Comparison of ENCODE assay signal across 7 mouse cellular contexts in the genomic region with DNA sequence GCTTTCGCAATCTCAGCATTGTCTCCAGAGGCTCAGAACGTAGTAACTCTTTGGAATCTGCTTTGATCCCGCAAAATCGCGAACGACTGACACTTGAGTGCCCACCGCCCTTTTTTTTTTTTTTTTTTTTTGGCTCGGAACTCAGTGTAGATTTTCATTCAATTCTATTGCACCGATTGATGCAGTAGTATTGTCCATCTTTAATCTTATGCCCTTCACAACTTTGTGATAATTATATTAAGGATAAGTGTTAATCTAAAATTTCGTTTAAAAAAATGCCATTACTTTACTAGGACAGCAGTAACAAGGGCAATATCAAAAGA. TPM values are rescaled to one million over a fixed set of nuclear protein-coding genes. Genes with fewer than 3 reads are reported as not detected.
DNase-seq lines count a peak whose midpoint lies in the region; ATAC-seq and TF ChIP-seq lines count a peak whose summit lies in the region.

No protein-coding gene starts in this region.

- peaks cover 6% of the 10 kb centered on the region; the same call in 1 of the 2 replicates for H3K4me1 ChIP-seq in lung, postnatal 0 days (ENCODE audit: insufficient read depth, low read depth, low read length)
- H3K4me1 ChIP-seq in forebrain, embryonic 12.5 days = peaks cover 13% of the 10 kb centered on the region
- peaks cover 13% of the 10 kb centered on the region for H3K4me1 ChIP-seq in limb, embryonic 15.5 days
- H3K4me1 ChIP-seq in stomach, embryonic 16.5 days (ENCODE audit: control insufficient read depth, insufficient read depth, low read length) = peaks cover 7% of the 10 kb centered on the region

- H3K27ac ChIP-seq in lung, postnatal 0 days (ENCODE audit: low read length) = no peak overlapping the region
- H3K27ac ChIP-seq in forebrain, embryonic 12.5 days = no peak overlapping the region
- no peak overlapping the region for H3K27ac ChIP-seq in limb, embryonic 15.5 days
- no peak overlapping the region for H3K27ac ChIP-seq in stomach, embryonic 16.5 days (ENCODE audit: low read length)

- H3K27me3 ChIP-seq in lung, postnatal 0 days (replicated peaks; ENCODE audit: insufficient read depth, low read length) = no peaks in the 10 kb centered on the region
- no peaks in the 10 kb centered on the region for H3K27me3 ChIP-seq in forebrain, embryonic 12.5 days
- no peaks in the 10 kb centered on the region for H3K27me3 ChIP-seq in limb, embryonic 15.5 days
- H3K27me3 ChIP-seq in stomach, embryonic 16.5 days (ENCODE audit: control insufficient read depth, insufficient read depth, low read length) = no peaks in the 10 kb centered on the region

- no peak for DNase-seq in lung, postnatal 0 days (ENCODE audit: low spot score)
- no peak for DNase-seq in lung, postnatal 4 days
- no peak for DNase-seq in urinary bladder, postnatal 25 days (ENCODE audit: low spot score)
- no peak for DNase-seq in ovary, adult 18-20 months (ENCODE audit: low spot score)

- no peak for ATAC-seq in lung, postnatal 0 days
- ATAC-seq in forebrain, embryonic 12.5 days (ENCODE audit: low FRiP score) = no peak
- no peak for ATAC-seq in limb, embryonic 15.5 days (ENCODE audit: insufficient number of reproducible peaks, low FRiP score, low TSS enrichment, low read depth)
- no peak for ATAC-seq in stomach, embryonic 16.5 days (ENCODE audit: insufficient read depth, low FRiP score)

- no peaks in the 10 kb centered on the region for H3K36me3 ChIP-seq in lung, postnatal 0 days (ENCODE audit: insufficient read depth, low read length)
- peaks cover 14% of the 10 kb centered on the region for H3K36me3 ChIP-seq in forebrain, embryonic 12.5 days (replicated peaks)
- peaks cover 9% of the 10 kb centered on the region for H3K36me3 ChIP-seq in limb, embryonic 15.5 days
- no peaks in the 10 kb centered on the region for H3K36me3 ChIP-seq in stomach, embryonic 16.5 days (ENCODE audit: control insufficient read depth, insufficient read depth, low read length)

- H3K9me3 ChIP-seq in lung, postnatal 0 days (ENCODE audit: low read length) = no peaks in the 10 kb centered on the region
- no peaks in the 10 kb centered on the region for H3K9me3 ChIP-seq in forebrain, embryonic 12.5 days
- H3K9me3 ChIP-seq in limb, embryonic 15.5 days = no peaks in the 10 kb centered on the region
- no peaks in the 10 kb centered on the region for H3K9me3 ChIP-seq in stomach, embryonic 16.5 days (replicated peaks; ENCODE audit: control insufficient read depth, low read length)

- no peak for TF ChIP-seq EP300 in lung, postnatal 0 days (IDR thresholded peaks at IDR 0.05)

- H3K4me2 ChIP-seq in lung, postnatal 0 days (replicated peaks; ENCODE audit: low read depth, low read length) = peak overlapping the region; percentile 87; the same call in 1 of the 2 replicates
- H3K4me2 ChIP-seq in forebrain, embryonic 12.5 days = peak overlapping the region; percentile 88
- H3K4me2 ChIP-seq in limb, embryonic 15.5 days = peak overlapping the region; percentile 86
- peak overlapping the region; percentile 75 for H3K4me2 ChIP-seq in stomach, embryonic 16.5 days (ENCODE audit: low read depth, low read length)

- TF ChIP-seq CTCF in lung, postnatal 0 days (IDR thresholded peaks at IDR 0.05) = no peak

- peak overlapping the region; percentile 67 for H3K4me3 ChIP-seq in lung, postnatal 0 days (ENCODE audit: low read depth, low read length)
- peak overlapping the region; percentile 81 for H3K4me3 ChIP-seq in forebrain, embryonic 12.5 days (replicated peaks)
- H3K4me3 ChIP-seq in limb, embryonic 15.5 days = peak overlapping the region; percentile 87
- H3K4me3 ChIP-seq in stomach, embryonic 16.5 days (replicated peaks; ENCODE audit: low read length) = peak overlapping the region; percentile 92

- H3K9ac ChIP-seq in lung, postnatal 0 days (replicated peaks; ENCODE audit: low read depth) = no peak overlapping the region
- H3K9ac ChIP-seq in forebrain, embryonic 12.5 days = no peak overlapping the region
- H3K9ac ChIP-seq in limb, embryonic 15.5 days = no peak overlapping the region
- peak overlapping the region; percentile 55 for H3K9ac ChIP-seq in stomach, embryonic 16.5 days (ENCODE audit: low read length)

- WGBS in lung, postnatal 0 days = under 1% methylated on average over 10 of the region's 10 CpGs
- 2% methylated on average over 10 of the region's 10 CpGs for WGBS in forebrain, embryonic 12.5 days
- 1% methylated on average over 10 of the region's 10 CpGs for WGBS in limb, embryonic 15.5 days
- under 1% methylated on average over 10 of the region's 10 CpGs for WGBS in stomach, embryonic 16.5 days

RNA-seq across cellular contexts. Expression of a gene that starts 0.3 kb away (rescaled TPM):
- 0.12 and 0.21 TPM in 2 replicates for polyA plus RNA-seq in lung, postnatal 0 days (2015; fragmentation: Nextera tagmentation; extraction: Ambion mirVana)
- polyA plus RNA-seq in forebrain, embryonic 12.5 days (2016; fragmentation: Nextera tagmentation; extraction: Ambion mirVana) = 1.4 TPM in 2 replicates
- 0.35 and 0.37 TPM in 2 replicates for polyA plus RNA-seq in limb, embryonic 15.5 days (2015; fragmentation: Nextera tagmentation; extraction: Ambion mirVana)
- 0.31 TPM in 1 of 2 replicates, not detected in the other for polyA plus RNA-seq in stomach, embryonic 16.5 days (2015; fragmentation: Nextera tagmentation; extraction: Ambion mirVana)

RNA-seq across cellular contexts. Expression of a gene that starts 0.6 kb away (rescaled TPM):
- 32.8 and 35.6 TPM in 2 replicates for polyA plus RNA-seq in lung, postnatal 0 days (2015; fragmentation: Nextera tagmentation; extraction: Ambion mirVana)
- 113 and 115 TPM in 2 replicates for polyA plus RNA-seq in forebrain, embryonic 12.5 days (2016; fragmentation: Nextera tagmentation; extraction: Ambion mirVana)
- polyA plus RNA-seq in limb, embryonic 15.5 days (2015; fragmentation: Nextera tagmentation; extraction: Ambion mirVana) = 82.1 and 82.9 TPM in 2 replicates
- polyA plus RNA-seq in stomach, embryonic 16.5 days (2015; fragmentation: Nextera tagmentation; extraction: Ambion mirVana) = 76.0 and 77.8 TPM in 2 replicates

RNA-seq across cellular contexts. Expression of a gene that starts 5.7 kb away (rescaled TPM):
- 110 and 111 TPM in 2 replicates for polyA plus RNA-seq in lung, postnatal 0 days (2015; fragmentation: Nextera tagmentation; extraction: Ambion mirVana)
- polyA plus RNA-seq in forebrain, embryonic 12.5 days (2016; fragmentation: Nextera tagmentation; extraction: Ambion mirVana) = 67.5 and 74.1 TPM in 2 replicates
- 75.8 and 86.5 TPM in 2 replicates for polyA plus RNA-seq in limb, embryonic 15.5 days (2015; fragmentation: Nextera tagmentation; extraction: Ambion mirVana)
- polyA plus RNA-seq in stomach, embryonic 16.5 days (2015; fragmentation: Nextera tagmentation; extraction: Ambion mirVana) = 144 and 150 TPM in 2 replicates

RNA-seq across cellular contexts. Expression of a gene that starts 22.2 kb away (rescaled TPM):
- polyA plus RNA-seq in lung, postnatal 0 days (2015; fragmentation: Nextera tagmentation; extraction: Ambion mirVana) = 15.0 and 18.3 TPM in 2 replicates
- polyA plus RNA-seq in forebrain, embryonic 12.5 days (2016; fragmentation: Nextera tagmentation; extraction: Ambion mirVana) = 7.7 and 9.5 TPM in 2 replicates
- 13.9 and 14.7 TPM in 2 replicates for polyA plus RNA-seq in limb, embryonic 15.5 days (2015; fragmentation: Nextera tagmentation; extraction: Ambion mirVana)
- polyA plus RNA-seq in stomach, embryonic 16.5 days (2015; fragmentation: Nextera tagmentation; extraction: Ambion mirVana) = 30.0 and 32.1 TPM in 2 replicates

RNA-seq across cellular contexts. Expression of a gene that starts 34.2 kb away (rescaled TPM):
- polyA plus RNA-seq in lung, postnatal 0 days (2015; fragmentation: Nextera tagmentation; extraction: Ambion mirVana) = 63.7 and 69.0 TPM in 2 replicates
- polyA plus RNA-seq in forebrain, embryonic 12.5 days (2016; fragmentation: Nextera tagmentation; extraction: Ambion mirVana) = 54.3 and 60.2 TPM in 2 replicates
- 59.4 and 62.3 TPM in 2 replicates for polyA plus RNA-seq in limb, embryonic 15.5 days (2015; fragmentation: Nextera tagmentation; extraction: Ambion mirVana)
- 51.4 and 55.2 TPM in 2 replicates for polyA plus RNA-seq in stomach, embryonic 16.5 days (2015; fragmentation: Nextera tagmentation; extraction: Ambion mirVana)
